Mouse (Mus musculus) lung, adult 2 months (tissue): ENCODE data around the gene Elf1.

Source experiments
- CTCF ChIP-seq: fragments of 200-500 bp; IDR thresholded peaks from 2 replicates; pipeline ENCODE4 v1.5.1; 2011; ENCODE audit warnings: mild to moderate bottlenecking, low read length, control low read depth; ENCODE audit not compliant: insufficient read depth
- POLR2A ChIP-seq: fragments of 200-500 bp; IDR thresholded peaks from 2 replicates; pipeline ENCODE4 v1.6.1; 2011; ENCODE audit warnings: low read depth, mild to moderate bottlenecking, control low read depth, low read length, borderline replicate concordance; ENCODE audit errors: extremely low read depth

DNA sequence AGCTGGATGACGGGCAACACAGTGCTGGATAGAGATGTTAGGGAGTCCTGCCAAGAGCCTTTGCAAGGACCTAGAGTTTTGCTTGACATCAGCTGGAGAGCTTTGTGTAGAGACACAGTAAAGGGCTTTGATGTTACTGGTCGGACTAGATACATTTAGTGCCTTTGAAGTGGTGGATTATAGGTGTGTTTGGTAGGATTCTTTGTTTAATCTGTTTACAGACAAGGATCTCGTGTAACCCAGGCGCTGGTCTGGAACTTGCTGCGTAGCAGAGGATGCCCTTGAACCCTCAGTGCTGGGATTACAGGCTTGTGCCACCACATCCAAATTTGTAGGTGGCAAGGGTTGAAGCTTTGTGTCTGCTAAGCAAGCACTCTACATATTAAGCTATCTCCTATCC is 113.1 kb downstream of the Elf1 start:
- no peak for TF ChIP-seq CTCF
- no peak for TF ChIP-seq POLR2A
